Mouse (Mus musculus) neural tube, embryonic 14.5 days (tissue): ENCODE results near the gene Jazf1. TPM values are rescaled to one million over a fixed set of nuclear protein-coding genes. Genes with fewer than 3 reads are reported as not detected.

Source experiments
- ATAC-seq: fragments of 200-750 bp; cut with Nextera tagmentation; 2 replicates; pipeline ENCODE4 v1.8.0; 2017; ENCODE audit warnings: low read depth, mild to moderate bottlenecking, moderate TSS enrichment, moderate library complexity
- H3K27ac ChIP-seq: fragments of 300-500 bp; sonication (generic); 2 replicates; pipeline ENCODE4 v1.5.1; 2014; ENCODE audit warnings: low read depth, mild to moderate bottlenecking, control low read depth, low read length, moderate library complexity, mixed read lengths
- H3K27me3 ChIP-seq: fragments of 300-500 bp; sonication (generic); 2 replicates; pipeline ENCODE4 v1.6.1; 2014; ENCODE audit warnings: low read length; ENCODE audit not compliant: control insufficient read depth, insufficient read depth
- H3K36me3 ChIP-seq: fragments of 300-500 bp; sonication (generic); 2 replicates; pipeline ENCODE4 v1.6.1; 2014; ENCODE audit warnings: low read length, mixed read lengths; ENCODE audit not compliant: control insufficient read depth, insufficient read depth
- H3K4me1 ChIP-seq: fragments of 300-500 bp; sonication (generic); 2 replicates; pipeline ENCODE4 v1.6.1; 2014; ENCODE audit warnings: low read length; ENCODE audit not compliant: control insufficient read depth, insufficient read depth
- H3K4me2 ChIP-seq: fragments of 300-500 bp; sonication (generic); 2 replicates; pipeline ENCODE4 v1.6.1; 2014; ENCODE audit warnings: mild to moderate bottlenecking, low read depth, low read length, control low read depth
- H3K4me3 ChIP-seq: fragments of 300-500 bp; sonication (generic); 2 replicates; pipeline ENCODE4 v1.5.1; 2014; ENCODE audit warnings: low read depth, low read length, control low read depth, mixed read lengths
- H3K9ac ChIP-seq: fragments of 300-500 bp; sonication (generic); replicated peaks from 2 replicates; pipeline ENCODE4 v1.6.1; 2014; ENCODE audit warnings: low read depth, mild to moderate bottlenecking, control low read depth, low read length, mixed read lengths
- H3K9me3 ChIP-seq: fragments of 300-500 bp; sonication (generic); 2 replicates; pipeline ENCODE4 v1.6.1; 2016; ENCODE audit warnings: low read length; ENCODE audit not compliant: control insufficient read depth
- WGBS: fragments of 180-500 bp; shearing (Covaris S2); extraction: QIAGEN DNeasy Blood & Tissue Kit; methylation state at CpG from one replicate; pipeline ENCODE4 v1.1.7; 2014; 5-methylcytosine and 5-hydroxymethylcytosine counted together
- polyA plus RNA-seq: library from polyadenylated mRNA; unstranded; fragments of >200 nt; fragmentation: Nextera tagmentation; extraction: Ambion mirVana; gene quantifications from 2 replicates; pipeline ENCODE4 v1.2.1, GENCODE M21; 2014

Gene Jazf1
- polyA plus RNA-seq, 1 experiment from 2014 or later = 64.4 TPM

DNA sequence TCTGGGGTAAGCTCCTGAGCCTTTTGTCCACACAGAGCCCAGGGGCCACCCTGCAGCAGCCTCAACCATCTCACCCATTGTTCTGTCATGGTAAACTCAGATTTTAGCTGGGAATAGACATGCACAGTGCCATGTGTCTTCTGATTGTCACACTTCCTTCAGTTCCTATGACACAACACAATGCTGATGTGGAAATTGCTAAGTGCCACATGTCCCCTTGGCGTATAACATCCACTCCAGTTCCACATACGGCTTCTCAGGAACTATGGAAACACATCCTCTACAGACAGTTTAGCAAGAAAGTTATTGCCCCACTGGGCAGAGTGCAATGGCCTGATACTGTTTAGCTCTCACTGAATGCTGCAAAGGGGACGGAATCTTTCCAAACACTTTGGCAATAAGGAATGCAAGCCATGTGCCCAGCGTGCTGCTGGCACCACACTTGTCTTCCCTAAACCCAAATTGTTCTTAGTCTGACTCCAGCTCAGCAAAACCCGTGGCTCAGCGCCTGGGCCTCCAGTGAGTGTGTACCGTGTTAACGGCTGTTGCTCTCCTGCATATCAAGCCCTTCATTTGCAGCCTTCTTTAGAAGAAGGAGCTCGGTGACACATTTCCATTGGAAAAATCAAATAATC is 207.1 kb downstream of the Jazf1 start:
- Histone ChIP-seq H3K9ac (no peak overlapping the region), H3K36me3 (no peaks in the 10 kb centered on the region), H3K27me3 (no peaks in the 10 kb centered on the region), H3K4me3 (no peak overlapping the region), H3K27ac (peak overlapping the region; percentile 57), H3K4me2 (no peak overlapping the region), H3K4me1 (peaks cover 43% of the 10 kb centered on the region), H3K9me3 (no peaks in the 10 kb centered on the region)
- 40% methylated on average over 9 of the region's 9 CpGs for WGBS
- 0 out of 2 replicates have a peak, but pooled peaks have one; percentile 10 for ATAC-seq

- Histone ChIP-seq H3K9me3 (no peaks in the 10 kb centered on the region), H3K4me1 (peaks cover 43% of the 10 kb centered on the region), H3K27ac (peak overlapping the region; percentile 57; the same call in 1 of the 2 replicates), H3K36me3 (no peaks in the 10 kb centered on the region), H3K27me3 (no peaks in the 10 kb centered on the region), H3K4me2 (no peak overlapping the region), H3K9ac (no peak overlapping the region), H3K4me3 (no peak overlapping the region)
- no peak for ATAC-seq
- 30% methylated on average over 6 of the region's 6 CpGs for WGBS
Observed at GRCm38 (mm10) chr6:52860713-52861112, 207.7 kb downstream of the Jazf1 start.

DNA sequence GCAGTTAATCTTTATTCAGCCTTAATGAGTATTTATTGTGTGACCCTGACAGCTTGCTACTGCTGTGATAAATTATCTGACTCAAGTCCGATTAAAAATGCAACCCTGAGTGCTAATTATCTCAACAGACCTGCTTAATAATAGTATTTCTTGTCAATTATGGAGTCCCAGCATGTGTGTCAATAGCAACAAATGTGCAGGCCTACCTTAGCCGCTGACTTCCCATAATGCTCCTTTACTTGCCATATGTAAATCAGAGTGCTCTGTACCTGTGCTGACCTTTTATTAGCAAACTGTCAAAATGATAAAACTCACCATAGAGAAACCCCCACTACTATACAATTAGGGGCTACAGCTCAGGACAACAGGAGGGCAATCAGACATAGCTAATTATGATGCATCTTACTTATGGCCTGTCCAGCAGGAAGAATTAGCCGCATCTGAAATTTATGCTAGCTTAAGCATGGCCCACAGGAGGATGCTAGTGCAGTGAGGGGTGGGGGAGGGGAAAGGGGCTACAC is 209.5 kb downstream of the Jazf1 start:
- Histone ChIP-seq H3K9ac (no peak overlapping the region), H3K27ac (no peak overlapping the region), H3K4me1 (peaks cover 43% of the 10 kb centered on the region), H3K4me2 (no peak overlapping the region), H3K4me3 (no peak overlapping the region), H3K27me3 (no peaks in the 10 kb centered on the region), H3K36me3 (no peaks in the 10 kb centered on the region), H3K9me3 (no peaks in the 10 kb centered on the region)
- 0 out of 2 replicates have a peak, but pooled peaks have one; percentile 52 for ATAC-seq
- WGBS = 25% methylated on average over 3 of the region's 3 CpGs

- Histone ChIP-seq H3K4me2 (no peak overlapping the region), H3K27me3 (no peaks in the 10 kb centered on the region), H3K4me1 (peaks cover 25% of the 10 kb centered on the region), H3K9ac (no peak overlapping the region), H3K36me3 (no peaks in the 10 kb centered on the region), H3K9me3 (no peaks in the 10 kb centered on the region), H3K27ac (peak overlapping the region; percentile 56), H3K4me3 (no peak overlapping the region)
- ATAC-seq = peak; percentile 22; the same call in 1 of the 2 replicates
- WGBS = 47% methylated on average over 8 of the region's 8 CpGs
Observed at GRCm38 (mm10) chr6:52852404-52853107, 215.9 kb downstream of the Jazf1 start.

- Histone ChIP-seq H3K27ac (peak overlapping the region; percentile 56), H3K36me3 (no peaks in the 10 kb centered on the region), H3K9me3 (no peaks in the 10 kb centered on the region), H3K27me3 (no peaks in the 10 kb centered on the region), H3K4me2 (no peak overlapping the region), H3K4me3 (no peak overlapping the region), H3K9ac (no peak overlapping the region), H3K4me1 (peaks cover 19% of the 10 kb centered on the region)
- 41% methylated on average over 3 of the region's 3 CpGs for WGBS
- no peak; the same call in 1 of the 2 replicates for ATAC-seq
Observed at GRCm38 (mm10) chr6:52851975-52852374, 216.5 kb downstream of the Jazf1 start.

DNA sequence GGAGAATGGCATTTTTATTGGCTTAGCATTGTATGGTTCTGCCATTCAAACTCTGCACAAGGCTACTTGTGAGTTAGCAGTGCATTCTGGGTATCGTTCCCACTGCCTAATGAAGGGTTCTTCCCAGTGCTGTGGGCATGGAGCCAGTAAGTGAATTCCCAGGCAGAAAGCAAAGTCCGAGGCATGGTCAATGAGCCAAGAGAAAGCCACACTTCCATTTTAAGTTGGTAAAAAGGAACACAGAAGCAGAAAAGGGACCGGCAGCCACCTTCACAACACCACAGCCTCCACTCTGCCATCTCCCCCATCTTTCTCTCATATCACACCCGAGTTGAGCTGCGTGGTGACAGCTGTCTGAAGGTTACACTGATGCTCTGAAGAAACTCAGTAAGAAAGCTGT is 217.4 kb downstream of the Jazf1 start:
- Histone ChIP-seq H3K4me3 (no peak overlapping the region), H3K27ac (no peak overlapping the region), H3K9me3 (no peaks in the 10 kb centered on the region), H3K36me3 (no peaks in the 10 kb centered on the region), H3K4me1 (peaks cover 15% of the 10 kb centered on the region; the same call in 1 of the 2 replicates), H3K9ac (no peak overlapping the region), H3K4me2 (no peak overlapping the region), H3K27me3 (no peaks in the 10 kb centered on the region)
- 49% methylated on average over 5 of the region's 5 CpGs for WGBS
- ATAC-seq = 0 out of 2 replicates have a peak, but pooled peaks have one; percentile 30

GRCm38 (mm10) chr6:52848199-52848598 is 220.2 kb downstream of the Jazf1 start:
- H3K27ac ChIP-seq = no peak overlapping the region
- no peak overlapping the region for H3K4me2 ChIP-seq
- H3K9ac ChIP-seq = no peak overlapping the region
- no peaks in the 10 kb centered on the region for H3K36me3 ChIP-seq
- H3K4me3 ChIP-seq = no peak overlapping the region
- ATAC-seq = no peak
- H3K27me3 ChIP-seq = no peaks in the 10 kb centered on the region
- 78% methylated on average over 6 of the region's 6 CpGs for WGBS
- peaks cover 12% of the 10 kb centered on the region; the same call in 1 of the 2 replicates for H3K4me1 ChIP-seq
- H3K9me3 ChIP-seq = no peaks in the 10 kb centered on the region

DNA sequence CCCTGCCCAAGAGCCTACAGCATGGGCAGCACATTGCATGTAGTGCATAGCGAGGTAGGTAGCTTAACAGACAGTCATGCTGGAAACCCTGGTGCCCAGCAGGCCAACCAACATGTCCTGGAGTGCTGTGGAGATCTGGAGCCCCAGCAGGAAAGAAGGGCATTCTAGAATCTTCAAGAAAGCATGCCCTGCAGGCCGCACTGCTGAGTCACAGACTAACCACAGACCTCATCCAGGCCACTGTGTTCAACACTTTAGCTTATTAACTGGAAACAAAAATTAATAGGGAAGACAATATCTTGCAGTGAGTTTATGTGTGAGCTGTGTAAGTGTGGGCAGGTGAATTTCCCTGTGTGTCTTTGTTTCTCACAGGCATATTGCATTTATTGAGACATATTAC is 222.1 kb downstream of the Jazf1 start:
- no peaks in the 10 kb centered on the region for H3K27me3 ChIP-seq
- no peak overlapping the region for H3K4me2 ChIP-seq
- H3K9ac ChIP-seq = no peak overlapping the region
- H3K9me3 ChIP-seq = no peaks in the 10 kb centered on the region
- ATAC-seq = no peak
- H3K36me3 ChIP-seq = no peaks in the 10 kb centered on the region
- no peak overlapping the region for H3K27ac ChIP-seq
- H3K4me3 ChIP-seq = no peak overlapping the region
- WGBS = 88% methylated on average over 2 of the region's 2 CpGs
- H3K4me1 ChIP-seq = peaks cover 4% of the 10 kb centered on the region; the same call in 1 of the 2 replicates

DNA sequence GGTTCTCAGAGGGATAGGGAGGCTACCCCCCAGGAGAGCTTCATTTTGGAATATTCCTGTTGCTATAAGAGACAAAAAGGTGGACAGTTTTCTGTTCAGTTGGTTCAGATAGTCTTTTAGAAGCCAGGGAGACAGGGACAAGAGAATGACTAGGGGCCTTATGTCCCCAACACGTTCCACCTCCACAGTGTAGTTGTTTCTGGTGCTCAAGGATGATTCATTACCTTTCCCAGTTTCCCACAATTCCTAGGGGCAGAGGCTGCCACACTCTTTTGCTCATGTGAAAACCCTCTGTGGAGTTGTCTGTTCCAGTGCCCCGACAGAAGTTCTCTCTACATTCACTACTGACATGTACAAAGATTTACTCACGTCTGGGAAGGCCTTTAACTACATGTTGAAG is 223.7 kb downstream of the Jazf1 start:
- H3K9ac ChIP-seq = no peak overlapping the region
- H3K9me3 ChIP-seq = no peaks in the 10 kb centered on the region
- no peak overlapping the region for H3K4me3 ChIP-seq
- 60% methylated on average over 3 of the region's 3 CpGs for WGBS
- no peaks in the 10 kb centered on the region for H3K27me3 ChIP-seq
- peaks cover 7% of the 10 kb centered on the region; the same call in 1 of the 2 replicates for H3K4me1 ChIP-seq
- no peak overlapping the region for H3K4me2 ChIP-seq
- ATAC-seq = no peak
- H3K27ac ChIP-seq = no peak overlapping the region
- H3K36me3 ChIP-seq = no peaks in the 10 kb centered on the region
